Mouse (Mus musculus) liver, embryonic 12.5 days (tissue): ENCODE data around the gene Gm14305. TPM values are rescaled to one million over a fixed set of nuclear protein-coding genes. Genes with fewer than 3 reads are reported as not detected.
"Not testable (repeated sequence)": the region's sequence is repeated elsewhere in the genome, so short reads cannot be mapped to it uniquely, and the experiment has no call there.

Experiments
- ATAC-seq: fragments of 200-750 bp; cut with Nextera tagmentation; 2 replicates; pipeline ENCODE4 v1.8.0; 2017; ENCODE audit warnings: moderate number of reproducible peaks, mild to moderate bottlenecking, moderate library complexity
- H3K27ac ChIP-seq: fragments of 300-500 bp; sonication (generic); 2 replicates; pipeline ENCODE4 v1.5.1; 2016; ENCODE audit warnings: mild to moderate bottlenecking
- H3K27me3 ChIP-seq: fragments of 300-500 bp; sonication (generic); replicated peaks from 2 replicates; pipeline ENCODE4 v1.6.1; 2016; ENCODE audit warnings: mild to moderate bottlenecking, moderate library complexity
- H3K36me3 ChIP-seq: fragments of 300-500 bp; sonication (generic); 2 replicates; pipeline ENCODE4 v1.6.1; 2016; ENCODE audit warnings: mild to moderate bottlenecking, moderate library complexity
- H3K4me1 ChIP-seq: fragments of 300-500 bp; sonication (generic); 2 replicates; pipeline ENCODE4 v1.6.1; 2016
- H3K4me2 ChIP-seq: fragments of 300-500 bp; sonication (generic); 2 replicates; pipeline ENCODE4 v1.6.1; 2016; ENCODE audit warnings: mild to moderate bottlenecking, moderate library complexity
- H3K4me3 ChIP-seq: fragments of 300-500 bp; sonication (generic); 2 replicates; pipeline ENCODE4 v1.5.1; 2016; ENCODE audit warnings: mild to moderate bottlenecking, moderate library complexity
- H3K9ac ChIP-seq: fragments of 300-500 bp; sonication (generic); 2 replicates; pipeline ENCODE4 v1.6.1; 2016; ENCODE audit warnings: mild to moderate bottlenecking, moderate library complexity
- H3K9me3 ChIP-seq: fragments of 300-500 bp; sonication (generic); replicated peaks from 2 replicates; pipeline ENCODE4 v1.6.1; 2016; ENCODE audit warnings: mild to moderate bottlenecking, moderate library complexity
- WGBS: fragments of 180-500 bp; shearing (Covaris S2); methylation state at CpG from one replicate; pipeline ENCODE4 v1.1.7; 2016; ENCODE audit not compliant: insufficient replicate concordance; 5-methylcytosine and 5-hydroxymethylcytosine counted together
- polyA plus RNA-seq: library from polyadenylated mRNA; unstranded; fragments of >200 nt; fragmentation: Nextera tagmentation; extraction: Ambion mirVana; gene quantifications from 2 replicates; pipeline ENCODE4 v1.2.1, GENCODE M21; 2016

Gm14305 gene
- polyA plus RNA-seq, result 7.4 and 7.8 TPM in 2 replicates

GRCm38 (mm10) chr2:176708051-176708450 is at the start of gene Gm14305:
Gene Gm14305 (plus strand): TSS chr2:176708328.
- H3K9me3 ChIP-seq, H3K36me3 ChIP-seq, H3K4me1 ChIP-seq, H3K27me3 ChIP-seq, ATAC-seq, H3K27ac ChIP-seq: not testable (repeated sequence)
- 2% methylated on average over 4 of the region's 6 CpGs for WGBS
- Histone ChIP-seq H3K4me2 (peak within 1 kb of the TSS; percentile 57), H3K9ac (peak within 1 kb of the TSS; percentile 39; the same call in 1 of the 2 replicates), H3K4me3 (peak within 1 kb of the TSS; percentile 58)

- not testable (repeated sequence) for H3K4me3 ChIP-seq, H3K4me2 ChIP-seq, H3K36me3 ChIP-seq, ATAC-seq, H3K4me1 ChIP-seq, H3K9me3 ChIP-seq, H3K27ac ChIP-seq, H3K27me3 ChIP-seq, H3K9ac ChIP-seq
- no CpG with 5 or more reads among the region's 6 CpGs for WGBS
Observed at GRCm38 (mm10) chr2:176670222-176670621, 37.9 kb upstream of the Gm14305 start, which contains the start of gene Zfp973. Gene Zfp973 (plus strand): TSS chr2:176670522.

Other genes with a start within 250 kb of the Gm14305 start
- 1.1 and 1.5 TPM in 2 replicates for gene Gm14434, start 221.5 kb upstream of the Gm14305 start, polyA plus RNA-seq
- not detected in 2 replicates for gene Zfp967, start 187.3 kb upstream of the Gm14305 start, polyA plus RNA-seq
- gene Gm14308, start 72.0 kb upstream of the Gm14305 start, polyA plus RNA-seq, result 3.8 and 5.3 TPM in 2 replicates
- gene Zfp973, start 37.8 kb upstream of the Gm14305 start, polyA plus RNA-seq, result 3.9 and 4.0 TPM in 2 replicates
- gene Gm14295, start 90.3 kb downstream of the Gm14305 start, polyA plus RNA-seq, result 4.4 and 6.4 TPM in 2 replicates
- gene Gm14408, start 122.8 kb downstream of the Gm14305 start, polyA plus RNA-seq, result not detected in 2 replicates
- gene Gm14296, start 219.5 kb downstream of the Gm14305 start, polyA plus RNA-seq, result 1.9 and 2.7 TPM in 2 replicates